In genomic region chr1:38497576-38497975, GRCm38 (mm10) we compare ENCODE assay signal across 24 mouse cellular contexts.
DNase-seq lines count a peak whose midpoint lies in the region; ATAC-seq and TF ChIP-seq lines count a peak whose summit lies in the region.
"Had no signal": no experiment of that assay in that cellular context is flagged by ENCODE, and none has a peak within 500 bp of the region (broad histone marks: within the 10 kb centered on the region; RNA-seq: fewer than 3 reads in every experiment).

No protein-coding gene starts in this region.

- TF ChIP-seq POLR2A in kidney, adult 2 months (IDR thresholded peaks at IDR 0.05; ENCODE audit: low read depth, low read length), result no peak

- 19% methylated on average over 6 of the region's 6 CpGs for WGBS in forebrain, embryonic 10.5 days
- 40% methylated on average over 6 of the region's 6 CpGs for WGBS in forebrain, embryonic 14.5 days
- WGBS in liver, embryonic 11.5 days, result 64% methylated on average over 6 of the region's 6 CpGs
- WGBS in limb, embryonic 10.5 days, result 29% methylated on average over 6 of the region's 6 CpGs
- WGBS in kidney, adult 2 months, result 36% methylated on average over 6 of the region's 6 CpGs

- H3K4me3 ChIP-seq in forebrain, embryonic 10.5 days, result no peak overlapping the region
- no peak overlapping the region for H3K4me3 ChIP-seq in forebrain, embryonic 14.5 days (ENCODE audit: low read depth, low read length)
- no peak overlapping the region for H3K4me3 ChIP-seq in liver, embryonic 11.5 days (ENCODE audit: low read depth, low read length)
- H3K4me3 ChIP-seq in limb, embryonic 10.5 days, result no peak overlapping the region
- H3K4me3 ChIP-seq in kidney, adult 2 months (ENCODE audit: insufficient read depth, low read depth, low read length), result no peak overlapping the region
- H3K4me3 ChIP-seq: erythroblast, embryonic 14.5 days; left cerebral cortex, adult 2 months; lung, embryonic 15.5 days; midbrain, embryonic 10.5 days; stomach, embryonic 15.5 days had no signal

- H3K9ac ChIP-seq in forebrain, embryonic 14.5 days (ENCODE audit: low read length), result no peak overlapping the region
- H3K9ac ChIP-seq in liver, embryonic 11.5 days (ENCODE audit: low read depth, low read length), result no peak overlapping the region
- H3K9ac ChIP-seq: liver, embryonic 14.5 days; lung, embryonic 15.5 days; stomach, embryonic 15.5 days had no signal

- peaks cover 28% of the 10 kb centered on the region for H3K4me1 ChIP-seq in forebrain, embryonic 10.5 days
- H3K4me1 ChIP-seq in forebrain, embryonic 14.5 days (ENCODE audit: control insufficient read depth, insufficient read depth, low read length), result peaks cover 21% of the 10 kb centered on the region
- peaks cover 3% of the 10 kb centered on the region; the same call in 1 of the 2 replicates for H3K4me1 ChIP-seq in liver, embryonic 11.5 days (replicated peaks; ENCODE audit: control insufficient read depth, insufficient read depth, low read length)
- peaks cover 55% of the 10 kb centered on the region for H3K4me1 ChIP-seq in limb, embryonic 10.5 days
- no peaks in the 10 kb centered on the region for H3K4me1 ChIP-seq in kidney, adult 2 months (ENCODE audit: control insufficient read depth, insufficient read depth, low read length)
- H3K4me1 ChIP-seq: stomach, embryonic 15.5 days had no signal

- peaks cover 28% of the 10 kb centered on the region for H3K27me3 ChIP-seq in forebrain, embryonic 10.5 days (ENCODE audit: poor library complexity, severe bottlenecking)
- no peaks in the 10 kb centered on the region for H3K27me3 ChIP-seq in forebrain, embryonic 14.5 days (replicated peaks; ENCODE audit: control insufficient read depth, insufficient read depth, low read length)
- H3K27me3 ChIP-seq in liver, embryonic 11.5 days (replicated peaks; ENCODE audit: control insufficient read depth, insufficient read depth, low read length), result no peaks in the 10 kb centered on the region
- H3K27me3 ChIP-seq in limb, embryonic 10.5 days (ENCODE audit: low read depth, poor library complexity, severe bottlenecking), result no peaks in the 10 kb centered on the region
- no peaks in the 10 kb centered on the region for H3K27me3 ChIP-seq in kidney, adult 2 months (replicated peaks; ENCODE audit: control insufficient read depth, insufficient read depth, low read length)
- H3K27me3 ChIP-seq: lung, embryonic 15.5 days; stomach, embryonic 15.5 days had no signal

- no peak for ATAC-seq in forebrain, embryonic 14.5 days
- no peak for ATAC-seq in liver, embryonic 11.5 days (replicated peaks; ENCODE audit: low FRiP score)
- ATAC-seq: forebrain, embryonic 16.5 days had no signal

- no peaks in the 10 kb centered on the region for H3K36me3 ChIP-seq in forebrain, embryonic 10.5 days (replicated peaks)
- no peaks in the 10 kb centered on the region for H3K36me3 ChIP-seq in forebrain, embryonic 14.5 days (ENCODE audit: control insufficient read depth, insufficient read depth, low read length)
- no peaks in the 10 kb centered on the region for H3K36me3 ChIP-seq in liver, embryonic 11.5 days (ENCODE audit: control insufficient read depth, insufficient read depth, low read length)
- H3K36me3 ChIP-seq in limb, embryonic 10.5 days, result peaks cover 41% of the 10 kb centered on the region
- no peaks in the 10 kb centered on the region for H3K36me3 ChIP-seq in kidney, adult 2 months (ENCODE audit: control insufficient read depth, insufficient read depth, low read length)
- H3K36me3 ChIP-seq: lung, embryonic 15.5 days; midbrain, embryonic 10.5 days; stomach, embryonic 15.5 days had no signal

- no peak for TF ChIP-seq CTCF in kidney, adult 2 months (conservative IDR thresholded peaks at IDR 0.05; ENCODE audit: insufficient read depth, insufficient read length, low read depth, low read length)

- no peak for DNase-seq in forebrain, embryonic 10.5 days (ENCODE audit: extremely low spot score, low spot score)
- no peak for DNase-seq in forebrain, embryonic 14.5 days (ENCODE audit: low spot score)
- peak; percentile 24 for DNase-seq in liver, embryonic 11.5 days (ENCODE audit: low spot score)
- no peak for DNase-seq in liver
- peak; percentile 57 for DNase-seq in embryo, embryonic 11 days
- peak; percentile 41 for DNase-seq in limb, embryonic 10.5 days (ENCODE audit: low spot score)
- no peak for DNase-seq in spleen, postnatal 4 days (ENCODE audit: low spot score in 2 of 2)
- DNase-seq in kidney, adult 2 months, result no peak
- DNase-seq: adrenal gland, adult 8-10 months; cerebellum, adult 9-11 months; gastrocnemius, postnatal 25 days; kidney, adult 18-20 months; kidney, postnatal 14 days; lung, postnatal 4 days; right cerebral cortex, postnatal 25 days; thymus, adult 18-20 months; thymus, postnatal 4 days had no signal

- H3K9me3 ChIP-seq in forebrain, embryonic 10.5 days, result no peaks in the 10 kb centered on the region
- no peaks in the 10 kb centered on the region for H3K9me3 ChIP-seq in forebrain, embryonic 14.5 days (replicated peaks; ENCODE audit: control insufficient read depth, low read length)
- no peaks in the 10 kb centered on the region for H3K9me3 ChIP-seq in liver, embryonic 11.5 days (ENCODE audit: control insufficient read depth, low read length)
- H3K9me3 ChIP-seq in limb, embryonic 10.5 days (replicated peaks), result no peaks in the 10 kb centered on the region
- H3K9me3 ChIP-seq: lung, embryonic 15.5 days; midbrain, embryonic 10.5 days; stomach, embryonic 15.5 days had no signal

- no peak overlapping the region for H3K4me2 ChIP-seq in forebrain, embryonic 14.5 days (ENCODE audit: low read length)
- no peak overlapping the region for H3K4me2 ChIP-seq in liver, embryonic 11.5 days
- H3K4me2 ChIP-seq: lung, embryonic 15.5 days; stomach, embryonic 15.5 days had no signal

- H3K27ac ChIP-seq in forebrain, embryonic 10.5 days, result peak overlapping the region; percentile 51
- H3K27ac ChIP-seq in forebrain, embryonic 14.5 days (ENCODE audit: low read depth, low read length), result no peak overlapping the region
- H3K27ac ChIP-seq in liver, embryonic 11.5 days (ENCODE audit: low read depth, low read length), result no peak overlapping the region
- H3K27ac ChIP-seq in limb, embryonic 10.5 days, result peak overlapping the region; percentile 64
- H3K27ac ChIP-seq in kidney, adult 2 months (ENCODE audit: insufficient read depth, low read depth, low read length), result no peak overlapping the region
- H3K27ac ChIP-seq: left cerebral cortex, adult 2 months; liver, embryonic 14.5 days; lung, embryonic 15.5 days; midbrain, embryonic 10.5 days; stomach, embryonic 15.5 days had no signal

Comparison
In these comparisons a context has a peak if more than half of its experiments do, and no peak if none do; other contexts are left out.
1. DNase-seq: peak in liver, embryonic 11.5 days (single experiment), embryo, embryonic 11 days (single experiment) and limb, embryonic 10.5 days (single experiment); none in forebrain, embryonic 10.5 days (single experiment), forebrain, embryonic 14.5 days (single experiment), liver (single experiment), spleen, postnatal 4 days (0 of 2) and kidney, adult 2 months (single experiment).
2. H3K27ac ChIP-seq: peak in forebrain, embryonic 10.5 days (single experiment) and limb, embryonic 10.5 days (single experiment); none in forebrain, embryonic 14.5 days (single experiment), liver, embryonic 11.5 days (single experiment) and kidney, adult 2 months (single experiment).